In the genomic region with DNA sequence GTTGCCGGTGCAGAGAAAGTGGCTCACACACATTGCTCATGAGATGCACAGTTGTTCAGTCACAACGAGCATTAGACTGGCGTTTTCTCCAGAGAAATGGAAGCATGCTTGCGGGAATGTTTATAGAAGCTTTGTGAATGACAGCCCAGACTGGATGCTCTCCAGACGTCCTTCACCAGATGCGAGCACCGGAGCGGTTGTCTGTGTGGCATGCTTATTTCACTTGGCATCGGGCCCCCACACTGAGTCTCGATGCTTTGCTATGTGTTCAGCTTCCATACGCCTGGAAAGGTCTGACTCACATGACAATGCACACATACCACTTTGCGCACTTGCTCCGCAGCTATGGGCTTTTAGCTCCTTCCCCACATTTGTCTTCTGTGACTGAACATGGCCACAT, we compare ENCODE assay signal across 10 mouse cellular contexts. TPM values are rescaled to one million over a fixed set of nuclear protein-coding genes. Genes with fewer than 3 reads are reported as not detected.
DNase-seq lines count a peak whose midpoint lies in the region; ATAC-seq lines count a peak whose summit lies in the region.
"Had no signal": no experiment of that assay in that cellular context is flagged by ENCODE, and none has a peak within 500 bp of the region (broad histone marks: within the 10 kb centered on the region; RNA-seq: fewer than 3 reads in every experiment).

No protein-coding gene starts in this region.

- H3K4me1 ChIP-seq in heart, embryonic 15.5 days (replicated peaks), result no peaks in the 10 kb centered on the region
- H3K4me1 ChIP-seq in embryonic facial prominence, embryonic 15.5 days, result 0 out of 2 replicates have a peak, but pooled peaks cover 12% of the 10 kb centered on the region

- no peak overlapping the region for H3K27ac ChIP-seq in heart, embryonic 15.5 days
- H3K27ac ChIP-seq in embryonic facial prominence, embryonic 15.5 days (replicated peaks), result no peak overlapping the region
- H3K27ac ChIP-seq: macrophage had no signal

- WGBS in heart, embryonic 15.5 days, result 37% methylated on average over 13 of the region's 13 CpGs
- WGBS in embryonic facial prominence, embryonic 15.5 days, result 41% methylated on average over 13 of the region's 13 CpGs

- H3K4me3 ChIP-seq in heart, embryonic 15.5 days, result no peak overlapping the region
- no peak overlapping the region for H3K4me3 ChIP-seq in embryonic facial prominence, embryonic 15.5 days (replicated peaks)

- peak overlapping the region; percentile 27 for H3K4me2 ChIP-seq in heart, embryonic 15.5 days
- H3K4me2 ChIP-seq in embryonic facial prominence, embryonic 15.5 days (replicated peaks), result peak overlapping the region; percentile 12; the same call in 1 of the 2 replicates

- DNase-seq in heart, adult 9 months (ENCODE audit: low spot score in 2 of 2), result no peak
- DNase-seq in brain, adult 2 months (ENCODE audit: low read depth, low spot score), result peak; percentile 31
- DNase-seq in left cerebral cortex, postnatal 25 days (ENCODE audit: low spot score in 2 of 2), result peak; percentile 11 to 34
- no peak for DNase-seq in urinary bladder, postnatal 14 days (ENCODE audit: low spot score)
- DNase-seq in liver, result no peak
- DNase-seq: gastrocnemius, postnatal 25 days; kidney, adult 18-20 months had no signal

- no peak for ATAC-seq in heart, embryonic 15.5 days (replicated peaks; ENCODE audit: insufficient number of reproducible peaks, insufficient read depth, low FRiP score, low read depth)
- ATAC-seq in embryonic facial prominence, embryonic 15.5 days (ENCODE audit: insufficient number of reproducible peaks, low FRiP score, low TSS enrichment, low read depth), result no peak

- no peaks in the 10 kb centered on the region for H3K27me3 ChIP-seq in heart, embryonic 15.5 days
- no peaks in the 10 kb centered on the region for H3K27me3 ChIP-seq in embryonic facial prominence, embryonic 15.5 days

- intact Hi-C loops in left cerebral cortex, postnatal 25 days (cut with DNase I), result no loop called here

- H3K36me3 ChIP-seq in heart, embryonic 15.5 days, result no peaks in the 10 kb centered on the region
- H3K36me3 ChIP-seq in embryonic facial prominence, embryonic 15.5 days, result no peaks in the 10 kb centered on the region

- no peaks in the 10 kb centered on the region for H3K9me3 ChIP-seq in heart, embryonic 15.5 days (replicated peaks)
- no peaks in the 10 kb centered on the region for H3K9me3 ChIP-seq in embryonic facial prominence, embryonic 15.5 days (replicated peaks)

- no peak overlapping the region for H3K9ac ChIP-seq in heart, embryonic 15.5 days
- no peak overlapping the region for H3K9ac ChIP-seq in embryonic facial prominence, embryonic 15.5 days

RNA-seq across cellular contexts. Expression of gene Cldn1, which starts 56.8 kb away (rescaled TPM):
- polyA plus RNA-seq in heart, embryonic 15.5 days (2015; fragmentation: Nextera tagmentation; extraction: Ambion mirVana), result 2.4 and 4.9 TPM in 2 replicates
- 43.9 and 50.2 TPM in 2 replicates for polyA plus RNA-seq in embryonic facial prominence, embryonic 15.5 days (2015; fragmentation: Nextera tagmentation; extraction: Ambion mirVana)
- 1 to 10 TPM; 1.7 to 3.6 TPM for total RNA-seq in left cerebral cortex, postnatal 25 days (2021)

Comparison
In these comparisons a context has a peak if more than half of its experiments do, and no peak if none do; other contexts are left out.
1. DNase-seq: peak in brain, adult 2 months (single experiment) and left cerebral cortex, postnatal 25 days (2 of 2); none in heart, adult 9 months (0 of 2), urinary bladder, postnatal 14 days (single experiment) and liver (single experiment).